Comparison of ENCODE assay signal across 8 mouse cellular contexts in the genomic region with DNA sequence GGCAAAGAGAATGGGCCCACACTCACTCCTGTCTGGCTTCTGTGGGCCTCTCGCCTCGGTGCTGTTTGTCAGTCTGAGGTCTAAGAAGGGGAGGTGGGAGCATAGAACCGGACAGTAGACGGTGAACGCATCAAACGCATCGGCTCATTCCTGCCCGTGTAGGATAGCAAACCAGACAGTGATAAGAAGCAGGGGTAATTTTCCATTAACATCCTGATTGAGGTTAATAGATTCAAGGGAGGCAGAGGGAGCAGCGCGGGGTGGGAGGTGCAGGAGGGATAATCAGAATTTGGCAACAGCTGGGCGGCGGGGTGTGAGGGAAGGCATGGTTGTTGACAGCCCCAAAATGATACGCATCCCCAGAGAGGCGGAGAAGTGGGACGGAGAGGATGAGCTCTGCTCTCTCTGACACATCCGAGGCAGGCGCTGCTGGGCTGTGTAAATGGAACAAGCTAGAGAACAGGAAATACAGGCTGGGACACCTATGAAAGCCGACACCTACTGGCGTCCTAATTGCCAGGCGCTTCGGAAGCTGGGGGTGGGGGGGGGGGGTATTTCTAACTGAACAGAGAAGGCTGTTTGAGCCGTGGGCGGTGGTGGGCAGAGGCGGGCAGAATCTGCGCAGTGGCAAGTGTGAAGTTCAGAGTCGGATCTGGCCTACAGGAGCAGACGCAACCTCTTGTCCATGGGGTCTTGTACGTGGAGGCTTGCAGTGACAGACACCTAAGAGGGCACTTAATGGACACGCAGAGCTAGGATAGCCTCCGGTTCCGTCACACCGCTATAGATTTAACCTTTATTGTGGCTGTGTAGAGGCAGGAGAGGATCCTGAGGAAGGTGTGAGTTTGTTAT. TPM values are rescaled to one million over a fixed set of nuclear protein-coding genes. Genes with fewer than 3 reads are reported as not detected.
A peak's percentile ranks its signal among the peaks of the same experiment; 100 is the strongest.
DNase-seq lines count a peak whose midpoint lies in the region; ATAC-seq lines count a peak whose summit lies in the region.

No protein-coding gene starts in this region.

- peaks cover 14% of the 10 kb centered on the region for H3K4me1 ChIP-seq in forebrain, embryonic 12.5 days
- H3K4me1 ChIP-seq in intestine, embryonic 15.5 days (replicated peaks), result no peaks in the 10 kb centered on the region
- peaks cover 11% of the 10 kb centered on the region for H3K4me1 ChIP-seq in midbrain, embryonic 13.5 days (replicated peaks)

- H3K9me3 ChIP-seq in forebrain, embryonic 12.5 days, result no peaks in the 10 kb centered on the region
- no peaks in the 10 kb centered on the region for H3K9me3 ChIP-seq in intestine, embryonic 15.5 days
- H3K9me3 ChIP-seq in midbrain, embryonic 13.5 days, result no peaks in the 10 kb centered on the region; the same call in 1 of the 2 replicates

- H3K27ac ChIP-seq in forebrain, embryonic 12.5 days, result no peak overlapping the region
- no peak overlapping the region for H3K27ac ChIP-seq in intestine, embryonic 15.5 days
- no peak overlapping the region for H3K27ac ChIP-seq in midbrain, embryonic 13.5 days

- 36% methylated on average over 32 of the region's 32 CpGs for WGBS in forebrain, embryonic 12.5 days
- 12% methylated on average over 32 of the region's 32 CpGs for WGBS in intestine, embryonic 15.5 days
- 30% methylated on average over 32 of the region's 32 CpGs for WGBS in midbrain, embryonic 13.5 days

- ATAC-seq in forebrain, embryonic 12.5 days (ENCODE audit: low FRiP score), result no peak
- peak; percentile 76 for ATAC-seq in intestine, embryonic 15.5 days
- ATAC-seq in midbrain, embryonic 13.5 days, result peak; percentile 55
- ATAC-seq in erythroblast, adult 5-6 weeks (replicated peaks; ENCODE audit: low FRiP score, poor library complexity, severe bottlenecking), result no peak

- peak overlapping the region; percentile 4; the same call in 1 of the 2 replicates for H3K4me3 ChIP-seq in forebrain, embryonic 12.5 days (replicated peaks)
- peak overlapping the region; percentile 9; the same call in 1 of the 2 replicates for H3K4me3 ChIP-seq in intestine, embryonic 15.5 days (replicated peaks)
- peak overlapping the region; percentile 16 for H3K4me3 ChIP-seq in midbrain, embryonic 13.5 days (replicated peaks)

- H3K36me3 ChIP-seq in forebrain, embryonic 12.5 days (replicated peaks), result no peaks in the 10 kb centered on the region
- no peaks in the 10 kb centered on the region for H3K36me3 ChIP-seq in intestine, embryonic 15.5 days
- no peaks in the 10 kb centered on the region for H3K36me3 ChIP-seq in midbrain, embryonic 13.5 days

- H3K4me2 ChIP-seq in forebrain, embryonic 12.5 days, result peak overlapping the region; percentile 38
- peak overlapping the region; percentile 56 for H3K4me2 ChIP-seq in intestine, embryonic 15.5 days (replicated peaks)
- peak overlapping the region; percentile 46 for H3K4me2 ChIP-seq in midbrain, embryonic 13.5 days (replicated peaks)

- DNase-seq in layer of hippocampus, adult 11-12 months (ENCODE audit: low spot score), result peak; percentile 34
- no peak for DNase-seq in layer of hippocampus, adult 9-10 months (ENCODE audit: low spot score)
- peak; percentile 56 for DNase-seq in R1 (ENCODE audit: low read depth, low spot score)
- DNase-seq in urinary bladder, postnatal 10 days (ENCODE audit: low spot score), result no peak

- no peak overlapping the region for H3K9ac ChIP-seq in forebrain, embryonic 12.5 days
- H3K9ac ChIP-seq in intestine, embryonic 15.5 days, result no peak overlapping the region
- H3K9ac ChIP-seq in midbrain, embryonic 13.5 days (replicated peaks), result peak overlapping the region; percentile 51

- peaks cover 11% of the 10 kb centered on the region; the same call in 1 of the 2 replicates for H3K27me3 ChIP-seq in forebrain, embryonic 12.5 days
- H3K27me3 ChIP-seq in intestine, embryonic 15.5 days (replicated peaks), result 0 out of 2 replicates have a peak, but pooled peaks cover 3% of the 10 kb centered on the region
- H3K27me3 ChIP-seq in midbrain, embryonic 13.5 days, result peaks cover 4% of the 10 kb centered on the region; the same call in 1 of the 2 replicates

RNA-seq across cellular contexts. Expression of gene Nufip1, which starts 54.4 kb away (rescaled TPM):
- 18.5 and 19.0 TPM in 2 replicates for polyA plus RNA-seq in forebrain, embryonic 12.5 days (2016; fragmentation: Nextera tagmentation; extraction: Ambion mirVana)
- 15.6 and 17.4 TPM in 2 replicates for polyA plus RNA-seq in intestine, embryonic 15.5 days (2015; fragmentation: Nextera tagmentation; extraction: Ambion mirVana)
- polyA plus RNA-seq in midbrain, embryonic 13.5 days (2015; fragmentation: Nextera tagmentation; extraction: Ambion mirVana), result 13.7 and 14.9 TPM in 2 replicates
- total RNA-seq in erythroblast, adult 5-6 weeks (2015; ENCODE audit: low replicate concordance), result 1.7 and 4.6 TPM in 2 replicates
- 2.8 and 3.6 TPM in 2 replicates for total RNA-seq in erythroblast, adult 5-6 weeks (2017; ENCODE audit: low replicate concordance)

RNA-seq across cellular contexts. Expression of gene Gpalpp1, which starts 54.6 kb away (rescaled TPM):
- polyA plus RNA-seq in forebrain, embryonic 12.5 days (2016; fragmentation: Nextera tagmentation; extraction: Ambion mirVana), result 19.0 and 20.3 TPM in 2 replicates
- polyA plus RNA-seq in intestine, embryonic 15.5 days (2015; fragmentation: Nextera tagmentation; extraction: Ambion mirVana), result 10.1 and 10.5 TPM in 2 replicates
- polyA plus RNA-seq in midbrain, embryonic 13.5 days (2015; fragmentation: Nextera tagmentation; extraction: Ambion mirVana), result 15.3 and 15.6 TPM in 2 replicates
- total RNA-seq in erythroblast, adult 5-6 weeks (2015; ENCODE audit: low replicate concordance), result 3.6 and 7.5 TPM in 2 replicates
- 5.7 and 8.3 TPM in 2 replicates for total RNA-seq in erythroblast, adult 5-6 weeks (2017; ENCODE audit: low replicate concordance)

Comparison
In these comparisons a context has a peak if more than half of its experiments do, and no peak if none do; other contexts are left out.
1. DNase-seq: peak in layer of hippocampus, adult 11-12 months (single experiment) and R1 (single experiment); none in layer of hippocampus, adult 9-10 months (single experiment) and urinary bladder, postnatal 10 days (single experiment).
2. ATAC-seq: peak in intestine, embryonic 15.5 days (single experiment) and midbrain, embryonic 13.5 days (single experiment); none in forebrain, embryonic 12.5 days (single experiment) and erythroblast, adult 5-6 weeks (single experiment).
3. Peak in every context shown above with its lines, with median percentiles within 50 percentile points of each other: H3K4me2 ChIP-seq and H3K4me3 ChIP-seq.